Mouse (Mus musculus) myocyte (in vitro differentiated cells): ENCODE data around the gene Pold2. TPM values are rescaled to one million over a fixed set of nuclear protein-coding genes. Genes with fewer than 3 reads are reported as not detected.

ENCODE experiments used
- H3K27me3 ChIP-seq: one replicate; pipeline ENCODE4 v1.6.1; 2011; ENCODE audit not compliant: control insufficient read depth, insufficient read depth, insufficient read length
- H3K36me3 ChIP-seq: one replicate; pipeline ENCODE4 v1.6.1; 2011; ENCODE audit not compliant: control insufficient read depth, insufficient read depth
- H3K4me2 ChIP-seq: one replicate; pipeline ENCODE4 v1.6.1; 2011; ENCODE audit warnings: low read depth, control low read depth
- H3K4me3 ChIP-seq: one replicate; pipeline ENCODE4 v1.5.1; 2011; ENCODE audit warnings: mild to moderate bottlenecking, control low read depth, moderate library complexity
- H3K79me2 ChIP-seq: one replicate; pipeline ENCODE4 v1.6.1; 2011; ENCODE audit not compliant: control insufficient read depth, insufficient read depth
- H3ac ChIP-seq: one replicate; pipeline ENCODE4 v1.6.1; 2011; ENCODE audit not compliant: control insufficient read depth, insufficient read length
- CEBPB ChIP-seq: IDR thresholded peaks from 2 replicates; pipeline ENCODE4 v1.6.1; 2011; ENCODE audit warnings: mild to moderate bottlenecking, moderate library complexity; ENCODE audit not compliant: poor library complexity, insufficient read depth, severe bottlenecking
- E2F4 ChIP-seq: IDR thresholded peaks from one replicate; pipeline ENCODE4 v1.6.1; 2011; ENCODE audit warnings: mild to moderate bottlenecking, control low read depth, moderate library complexity; ENCODE audit not compliant: insufficient read depth
- MAX ChIP-seq: IDR thresholded peaks from one replicate; pipeline ENCODE4 v1.6.1; 2011; ENCODE audit warnings: low read depth, mild to moderate bottlenecking, control low read depth
- MYOD1 ChIP-seq, 3 experiments: IDR thresholded peaks; one replicate each; pipeline ENCODE4 v1.6.1; 2011; ENCODE audit warnings: control low read depth in 2 of 3, low read depth in 2 of 3, mild to moderate bottlenecking in 2 of 3, moderate library complexity in 1 of 3; ENCODE audit not compliant: insufficient read length in 2 of 3, control insufficient read depth in 1 of 3
- MYOG ChIP-seq, 3 experiments: IDR thresholded peaks; one replicate each; pipeline ENCODE4 v1.6.1; 2011; ENCODE audit warnings: control low read depth in 2 of 3, low read depth in 2 of 3, mild to moderate bottlenecking in 2 of 3; ENCODE audit not compliant: insufficient read length in 2 of 3, control insufficient read depth in 1 of 3, insufficient read depth in 1 of 3
- POLR2A ChIP-seq: IDR thresholded peaks from one replicate; pipeline ENCODE4 v1.6.1; 2011; ENCODE audit warnings: low read depth, mild to moderate bottlenecking, control low read depth, moderate library complexity; ENCODE audit not compliant: insufficient read length
- POLR2AphosphoS2 ChIP-seq: IDR thresholded peaks from one replicate; pipeline ENCODE4 v1.6.1; 2011; ENCODE audit warnings: low read depth, control low read depth; ENCODE audit not compliant: insufficient read length
- REST ChIP-seq: IDR thresholded peaks from one replicate; pipeline ENCODE4 v1.6.1; 2011; ENCODE audit warnings: mild to moderate bottlenecking, control low read depth, moderate library complexity; ENCODE audit not compliant: insufficient read depth, insufficient read length
- SRF ChIP-seq: IDR thresholded peaks from one replicate; pipeline ENCODE4 v1.6.1; 2011; ENCODE audit warnings: low read depth; ENCODE audit not compliant: control insufficient read depth, insufficient read length
- TCF12 ChIP-seq: IDR thresholded peaks from one replicate; pipeline ENCODE4 v1.6.1; 2011; ENCODE audit warnings: mild to moderate bottlenecking, control low read depth; ENCODE audit not compliant: poor library complexity, insufficient read depth, severe bottlenecking
- TCF3 ChIP-seq: IDR thresholded peaks from one replicate; pipeline ENCODE4 v1.6.1; 2011; ENCODE audit warnings: low read depth, control low read depth; ENCODE audit not compliant: insufficient read length
- USF1 ChIP-seq: IDR thresholded peaks from one replicate; pipeline ENCODE4 v1.6.1; 2011; ENCODE audit warnings: low read depth, mild to moderate bottlenecking, control low read depth, moderate library complexity
- polyA plus RNA-seq: library from polyadenylated mRNA; unstranded; fragments of >200 nt; fragmentation: generic; extraction: Trizol; gene quantifications from one replicate; pipeline ENCODE4 v1.2.1, GENCODE M21; 2012; ENCODE audit warnings: missing spikeins

Pold2 gene
- polyA plus RNA-seq, 1 experiment = 101 TPM

DNA sequence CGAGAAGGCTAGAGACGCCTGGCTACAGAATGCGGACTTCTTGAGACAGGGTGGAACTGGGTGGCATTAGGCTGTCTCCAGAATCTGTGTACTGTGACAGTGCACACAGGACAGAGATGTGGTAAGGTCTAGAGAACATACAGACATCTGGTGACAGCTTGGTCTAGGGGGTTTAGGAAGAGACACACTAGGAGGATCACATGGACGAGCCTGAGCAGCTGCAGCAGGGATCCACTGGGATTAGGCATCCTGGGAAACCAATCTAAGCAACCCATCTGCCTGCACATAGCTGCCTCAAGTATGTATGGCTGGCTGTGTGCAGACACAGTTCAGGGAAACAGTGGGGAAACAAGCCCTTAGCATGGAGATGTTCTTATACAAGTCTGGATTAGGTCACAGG is 35.8 kb upstream of the Pold2 start:
- Histone ChIP-seq H3K79me2 (no peaks in the 10 kb centered on the region), H3K27me3 (peaks cover 15% of the 10 kb centered on the region), H3K4me2 (no peak overlapping the region), H3K36me3 (no peaks in the 10 kb centered on the region), H3K4me3 (no peak overlapping the region), H3ac (no peak overlapping the region)
- TF ChIP-seq MYOD1 (IDR thresholded peaks at IDR 0.05; ENCODE audit: control insufficient read depth in 1 of 3, insufficient read length in 2 of 3, low read depth in 2 of 3) (peak in 2 of 3 experiments; percentile 50 to 59), MAX (no peak)

DNA sequence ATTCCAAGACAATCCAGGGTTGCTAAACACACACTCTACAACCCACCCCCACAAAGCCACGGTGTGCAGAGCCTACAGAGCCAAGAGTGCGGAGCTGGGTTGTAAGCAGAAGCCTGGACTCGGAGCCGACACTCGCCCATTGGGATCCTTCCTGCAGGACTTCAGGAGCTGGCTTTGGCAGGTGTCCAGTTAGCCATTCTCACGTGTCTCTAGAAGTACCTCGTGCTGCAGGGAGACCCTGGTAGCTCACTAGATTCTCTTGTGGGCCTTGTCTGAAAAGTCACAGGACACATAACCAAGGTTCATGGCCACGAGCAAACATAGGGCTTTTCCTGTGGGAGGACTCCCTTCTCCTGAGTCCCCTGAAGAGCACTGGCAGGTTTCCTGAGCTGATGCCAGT is 35.2 kb upstream of the Pold2 start:
- peaks cover 15% of the 10 kb centered on the region for H3K27me3 ChIP-seq
- TF ChIP-seq TCF3 = no peak
- TF ChIP-seq MYOG (IDR thresholded peaks at IDR 0.05; ENCODE audit: control insufficient read depth in 1 of 3, insufficient read depth in 1 of 3, insufficient read length in 2 of 3, low read depth in 2 of 3) = no peak
- TF ChIP-seq POLR2A = no peak
- no peak for TF ChIP-seq REST
- no peak for TF ChIP-seq TCF12
- no peak for TF ChIP-seq CEBPB
- no peak for TF ChIP-seq USF1
- no peak for TF ChIP-seq POLR2AphosphoS2
- no peak for TF ChIP-seq MAX
- TF ChIP-seq MYOD1 (IDR thresholded peaks at IDR 0.05; ENCODE audit: control insufficient read depth in 1 of 3, insufficient read length in 2 of 3, low read depth in 2 of 3) = no peak
- no peak for TF ChIP-seq SRF
- no peak for TF ChIP-seq E2F4
- no peak overlapping the region for H3K4me2 ChIP-seq
- H3K4me3 ChIP-seq = no peak overlapping the region
- H3ac ChIP-seq = no peak overlapping the region
- H3K79me2 ChIP-seq = no peaks in the 10 kb centered on the region
- no peaks in the 10 kb centered on the region for H3K36me3 ChIP-seq

DNA sequence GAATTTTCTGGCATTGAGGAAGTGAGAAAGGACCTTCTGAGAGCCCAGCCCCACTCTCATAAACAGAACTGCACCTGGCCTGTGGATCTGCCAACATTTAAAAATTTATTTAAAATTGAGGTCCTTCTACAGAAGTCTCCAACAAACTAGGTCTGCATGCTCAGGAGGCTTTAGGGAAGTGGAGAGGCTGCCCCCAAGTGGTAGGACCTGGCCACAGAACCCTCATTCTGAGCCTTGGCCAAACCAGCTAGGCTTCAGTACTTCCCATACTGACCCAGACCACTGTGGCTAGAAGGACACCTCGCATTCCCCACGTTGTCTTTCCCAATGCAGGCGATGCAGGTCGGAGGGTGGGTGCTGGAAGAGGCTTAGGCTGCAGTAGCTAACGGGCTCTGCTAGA is 34.5 kb upstream of the Pold2 start:
- peaks cover 15% of the 10 kb centered on the region for H3K27me3 ChIP-seq
- H3K4me3 ChIP-seq = no peak overlapping the region
- no peak overlapping the region for H3ac ChIP-seq
- TF ChIP-seq TCF12 (no peak), MAX (no peak), USF1 (no peak), REST (no peak), CEBPB (no peak), E2F4 (no peak), POLR2AphosphoS2 (no peak), SRF (no peak), MYOD1 (IDR thresholded peaks at IDR 0.05; ENCODE audit: control insufficient read depth in 1 of 3, insufficient read length in 2 of 3, low read depth in 2 of 3) (no peak), MYOG (IDR thresholded peaks at IDR 0.05; ENCODE audit: control insufficient read depth in 1 of 3, insufficient read depth in 1 of 3, insufficient read length in 2 of 3, low read depth in 2 of 3) (no peak), POLR2A (no peak), TCF3 (no peak)
- no peaks in the 10 kb centered on the region for H3K36me3 ChIP-seq
- H3K4me2 ChIP-seq = no peak overlapping the region
- no peaks in the 10 kb centered on the region for H3K79me2 ChIP-seq

DNA sequence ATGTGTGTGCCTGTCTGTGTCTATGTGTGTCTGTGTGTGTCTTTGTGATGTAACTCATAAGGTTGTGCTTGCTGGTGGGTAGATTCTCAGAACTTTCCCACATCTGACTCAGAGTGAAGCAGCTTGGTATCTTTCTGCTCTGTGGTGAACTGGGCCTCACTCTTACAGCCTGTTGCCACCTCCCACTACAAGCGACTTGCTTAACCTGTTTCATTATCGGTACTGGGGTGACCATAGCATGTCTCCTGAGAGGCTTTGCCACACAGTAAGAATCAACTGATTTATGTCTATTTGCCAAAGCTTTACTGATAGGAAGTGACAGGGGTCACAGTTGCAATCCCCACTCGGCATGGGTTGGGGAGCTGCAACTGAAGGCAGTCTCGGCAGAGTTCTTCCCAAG is 30.6 kb upstream of the Pold2 start:
- no peak overlapping the region for H3K4me3 ChIP-seq
- TF ChIP-seq USF1 (no peak), E2F4 (no peak), REST (no peak), MAX (no peak), MYOG (IDR thresholded peaks at IDR 0.05; ENCODE audit: control insufficient read depth in 1 of 3, insufficient read depth in 1 of 3, insufficient read length in 2 of 3, low read depth in 2 of 3) (no peak), POLR2A (no peak), MYOD1 (IDR thresholded peaks at IDR 0.05; ENCODE audit: control insufficient read depth in 1 of 3, insufficient read length in 2 of 3, low read depth in 2 of 3) (no peak), CEBPB (no peak), POLR2AphosphoS2 (no peak)
- peaks cover 9% of the 10 kb centered on the region for H3K27me3 ChIP-seq
- no peak overlapping the region for H3ac ChIP-seq
- H3K79me2 ChIP-seq = no peaks in the 10 kb centered on the region
- H3K4me2 ChIP-seq = no peak overlapping the region
- no peaks in the 10 kb centered on the region for H3K36me3 ChIP-seq

GRCm38 (mm10) chr11:5907096-5907495 is 29.0 kb upstream of the Pold2 start:
- TF ChIP-seq REST (no peak), MYOD1 (IDR thresholded peaks at IDR 0.05; ENCODE audit: control insufficient read depth in 1 of 3, insufficient read length in 2 of 3, low read depth in 2 of 3) (no peak), CEBPB (no peak)
- no peaks in the 10 kb centered on the region for H3K36me3 ChIP-seq

More at GRCm38 (mm10) chr11:5907096-5907495, 29.0 kb upstream of the Pold2 start:
- no peak overlapping the region for H3ac ChIP-seq
- no peaks in the 10 kb centered on the region for H3K79me2 ChIP-seq
- H3K27me3 ChIP-seq = peaks cover 12% of the 10 kb centered on the region
- H3K4me2 ChIP-seq = no peak overlapping the region
- no peak overlapping the region for H3K4me3 ChIP-seq
